In genomic region chr10:77605368-77605767, GRCm38 (mm10) we compare ENCODE assay signal across 8 mouse cellular contexts. TPM values are rescaled to one million over a fixed set of nuclear protein-coding genes. Genes with fewer than 3 reads are reported as not detected.
DNase-seq lines count a peak whose midpoint lies in the region; ATAC-seq and TF ChIP-seq lines count a peak whose summit lies in the region.

No protein-coding gene starts in this region.

- 0 out of 2 replicates have a peak, but pooled peaks cover 4% of the 10 kb centered on the region for H3K9me3 ChIP-seq in heart, embryonic 12.5 days (replicated peaks)
- no peaks in the 10 kb centered on the region; the same call in 1 of the 2 replicates for H3K9me3 ChIP-seq in neural tube, embryonic 11.5 days (ENCODE audit: control insufficient read depth, low read length)

- intact Hi-C loops in heart, adult 2 months (cut with DNase I): loop anchor here (2.0 kb wide), 1 partner anchor 15 kb away; no protein-coding TSS in a partner anchor
- intact Hi-C loops in heart, postnatal 25 days (cut with DNase I): loop anchor here (2.0 kb wide), 1 partner anchor 19 kb away; no protein-coding TSS in a partner anchor

- no peak for TF ChIP-seq POLR2A in heart, adult 2 months (IDR thresholded peaks at IDR 0.05; ENCODE audit: insufficient read depth, low read depth, low read length)
- TF ChIP-seq POLR2A in brain, embryonic 14.5 days (IDR thresholded peaks at IDR 0.05; ENCODE audit: borderline replicate concordance, extremely low read depth, insufficient read depth, insufficient read length, poor library complexity, severe bottlenecking): no peak
- no peak for TF ChIP-seq POLR2A in liver, adult 2 months (IDR thresholded peaks at IDR 0.05; ENCODE audit: extremely low read depth, insufficient read depth, low read length)

- H3K4me3 ChIP-seq in heart, adult 2 months: peak overlapping the region; percentile 96; the same call in 1 of the 2 replicates
- peak overlapping the region; percentile 86 for H3K4me3 ChIP-seq in heart, embryonic 12.5 days
- no peak overlapping the region for H3K4me3 ChIP-seq in liver, adult 2 months (ENCODE audit: insufficient read depth, low read depth, low read length)
- H3K4me3 ChIP-seq in neural tube, embryonic 11.5 days (ENCODE audit: low read depth, low read length): peak overlapping the region; percentile 79

- no peak overlapping the region for H3K9ac ChIP-seq in heart, adult 2 months (ENCODE audit: low read depth, low read length)
- no peak overlapping the region for H3K9ac ChIP-seq in heart, embryonic 12.5 days
- H3K9ac ChIP-seq in liver, adult 2 months (ENCODE audit: low read depth, low read length): no peak overlapping the region
- no peak overlapping the region for H3K9ac ChIP-seq in neural tube, embryonic 11.5 days (ENCODE audit: low read length)

- H3K27ac ChIP-seq in heart, adult 2 months: peak overlapping the region; percentile 99
- H3K27ac ChIP-seq in heart, embryonic 12.5 days (ENCODE audit: poor library complexity, severe bottlenecking): peak overlapping the region; percentile 98
- peak overlapping the region; percentile 92 for H3K27ac ChIP-seq in liver, adult 2 months (replicated peaks; ENCODE audit: insufficient read depth, low read depth, low read length)
- H3K27ac ChIP-seq in neural tube, embryonic 11.5 days (ENCODE audit: low read depth, low read length): peak overlapping the region; percentile 91; the same call in 1 of the 2 replicates

- no peaks in the 10 kb centered on the region for H3K27me3 ChIP-seq in heart, adult 2 months (ENCODE audit: control insufficient read depth, insufficient read depth, low read length)
- no peaks in the 10 kb centered on the region for H3K27me3 ChIP-seq in heart, embryonic 12.5 days (replicated peaks)
- H3K27me3 ChIP-seq in liver, adult 2 months (ENCODE audit: control insufficient read depth, insufficient read depth, low read length): no peaks in the 10 kb centered on the region
- H3K27me3 ChIP-seq in neural tube, embryonic 11.5 days (ENCODE audit: control insufficient read depth, insufficient read depth, low read length): no peaks in the 10 kb centered on the region

- H3K36me3 ChIP-seq in heart, adult 2 months (ENCODE audit: control insufficient read depth, insufficient read depth, low read length): no peaks in the 10 kb centered on the region; the same call in 1 of the 2 replicates
- peaks cover 16% of the 10 kb centered on the region for H3K36me3 ChIP-seq in heart, embryonic 12.5 days
- no peaks in the 10 kb centered on the region for H3K36me3 ChIP-seq in liver, adult 2 months (ENCODE audit: control insufficient read depth, insufficient read depth, low read length)
- peaks cover 2% of the 10 kb centered on the region; the same call in 1 of the 2 replicates for H3K36me3 ChIP-seq in neural tube, embryonic 11.5 days (ENCODE audit: control insufficient read depth, insufficient read depth, low read length)

- DNase-seq in heart, adult 2 months: peak in 1 of 2 experiments; percentile 30
- no peak for DNase-seq in heart, postnatal 25 days (ENCODE audit: low spot score)
- DNase-seq in brain, embryonic 14.5 days (ENCODE audit: low read depth): peak; percentile 57
- peak; percentile 50 for DNase-seq in liver, adult 2 months (ENCODE audit: extremely low read depth, low read depth, low spot score)
- DNase-seq in neural tube, embryonic 11.5 days (ENCODE audit: low spot score): peak; percentile 43
- no peak for DNase-seq in right cerebral cortex, postnatal 4 days
- DNase-seq in right cerebral cortex, postnatal 14 days: no peak

- no peak for ATAC-seq in heart, embryonic 12.5 days (ENCODE audit: insufficient number of reproducible peaks, low FRiP score)
- no peak for ATAC-seq in neural tube, embryonic 11.5 days (ENCODE audit: insufficient read depth, low FRiP score, low TSS enrichment)

- H3K4me1 ChIP-seq in heart, adult 2 months (ENCODE audit: control insufficient read depth, insufficient read depth, low read length): peaks cover 9% of the 10 kb centered on the region
- H3K4me1 ChIP-seq in heart, embryonic 12.5 days (replicated peaks): peaks cover 24% of the 10 kb centered on the region
- H3K4me1 ChIP-seq in liver, adult 2 months (ENCODE audit: control insufficient read depth, insufficient read depth, low read length): peaks cover 13% of the 10 kb centered on the region
- H3K4me1 ChIP-seq in neural tube, embryonic 11.5 days (ENCODE audit: control insufficient read depth, insufficient read depth, low read length): peaks cover 8% of the 10 kb centered on the region; the same call in 1 of the 2 replicates

- H3K79me2 ChIP-seq in heart, adult 2 months (replicated peaks; ENCODE audit: control insufficient read depth, insufficient read depth, low read length): peaks cover 2% of the 10 kb centered on the region
- peaks cover 16% of the 10 kb centered on the region for H3K79me2 ChIP-seq in liver, adult 2 months (ENCODE audit: control insufficient read depth, insufficient read depth, low read length)

- TF ChIP-seq EP300 in heart, adult 2 months (IDR thresholded peaks at IDR 0.05; ENCODE audit: insufficient read depth, low read depth, low read length): no peak

- 9% methylated on average over 1 of the region's 1 CpGs for WGBS in heart, adult 2 months
- WGBS in heart, embryonic 12.5 days: 17% methylated on average over 1 of the region's 1 CpGs
- 3% methylated on average over 1 of the region's 1 CpGs for WGBS in liver, adult 2 months
- 61% methylated on average over 1 of the region's 1 CpGs for WGBS in neural tube, embryonic 11.5 days

- peak; percentile 72 for TF ChIP-seq CTCF in heart, adult 2 months (IDR thresholded peaks at IDR 0.05)
- peak; percentile 53; the same call in 1 of the 2 replicates for TF ChIP-seq CTCF in brain, embryonic 14.5 days (IDR thresholded peaks at IDR 0.05; ENCODE audit: borderline replicate concordance, extremely low read depth, insufficient read depth, insufficient read length)
- peak; percentile 39 for TF ChIP-seq CTCF in liver, adult 2 months (IDR thresholded peaks at IDR 0.05; ENCODE audit: low read depth, low read length)

- peak overlapping the region; percentile 95 for H3K4me2 ChIP-seq in heart, embryonic 12.5 days
- peak overlapping the region; percentile 91 for H3K4me2 ChIP-seq in neural tube, embryonic 11.5 days (ENCODE audit: low read depth)

RNA-seq across cellular contexts. Expression of gene Sumo3, which starts 0.5 kb away (rescaled TPM):
- 10 to 100 TPM; 66.4 to 67.8 TPM for total RNA-seq in heart, adult 2 months (2021)
- polyA plus RNA-seq in heart, adult 2 months (2012; rRNA removed): 122 and 167 TPM in 2 replicates
- 10 to 100 TPM; 54.8 to 61.2 TPM for total RNA-seq in heart, postnatal 25 days (2021)
- 368 and 420 TPM in 2 replicates for polyA plus RNA-seq in brain, embryonic 14.5 days (2012; rRNA removed)
- 177 and 184 TPM in 2 replicates for polyA plus RNA-seq in heart, embryonic 12.5 days (2016; fragmentation: Nextera tagmentation; extraction: Ambion mirVana)
- total RNA-seq in liver, adult 2 months (2014; rRNA removed): 59.6 and 108 TPM in 2 replicates
- polyA plus RNA-seq in liver, adult 2 months (2012; rRNA removed): 170 and 226 TPM in 2 replicates
- 334 and 346 TPM in 2 replicates for polyA plus RNA-seq in neural tube, embryonic 11.5 days (2014; fragmentation: Nextera tagmentation; extraction: Ambion mirVana)

RNA-seq across cellular contexts. Expression of gene Gm49325, which starts 0.6 kb away (rescaled TPM):
- 10 to 100 TPM; 15.5 to 15.8 TPM for total RNA-seq in heart, adult 2 months (2021)
- polyA plus RNA-seq in heart, adult 2 months (2012; rRNA removed): not detected in 2 replicates
- 10 to 100 TPM; 10.3 to 11.7 TPM for total RNA-seq in heart, postnatal 25 days (2021)
- polyA plus RNA-seq in brain, embryonic 14.5 days (2012; rRNA removed): not detected in 2 replicates
- polyA plus RNA-seq in heart, embryonic 12.5 days (2016; fragmentation: Nextera tagmentation; extraction: Ambion mirVana): 14.5 TPM in 1 of 2 replicates, not detected in the other
- 0.47 TPM in 1 of 2 replicates, not detected in the other for total RNA-seq in liver, adult 2 months (2014; rRNA removed)
- not detected in 2 replicates for polyA plus RNA-seq in liver, adult 2 months (2012; rRNA removed)
- 1.4 and 4.8 TPM in 2 replicates for polyA plus RNA-seq in neural tube, embryonic 11.5 days (2014; fragmentation: Nextera tagmentation; extraction: Ambion mirVana)

RNA-seq across cellular contexts. Expression of gene Ube2g2, which starts 16.7 kb away (rescaled TPM):
- 10 to 100 TPM; 74.6 to 80.9 TPM for total RNA-seq in heart, adult 2 months (2021)
- polyA plus RNA-seq in heart, adult 2 months (2012; rRNA removed): 53.5 and 69.7 TPM in 2 replicates
- 10 to 100 TPM; 66.7 to 68.4 TPM for total RNA-seq in heart, postnatal 25 days (2021)
- 56.9 and 57.7 TPM in 2 replicates for polyA plus RNA-seq in brain, embryonic 14.5 days (2012; rRNA removed)
- polyA plus RNA-seq in heart, embryonic 12.5 days (2016; fragmentation: Nextera tagmentation; extraction: Ambion mirVana): 69.5 and 72.8 TPM in 2 replicates
- 21.6 and 22.3 TPM in 2 replicates for total RNA-seq in liver, adult 2 months (2014; rRNA removed)
- polyA plus RNA-seq in liver, adult 2 months (2012; rRNA removed): 30.4 and 34.2 TPM in 2 replicates
- 65.9 and 66.0 TPM in 2 replicates for polyA plus RNA-seq in neural tube, embryonic 11.5 days (2014; fragmentation: Nextera tagmentation; extraction: Ambion mirVana)

RNA-seq across cellular contexts. Expression of gene Pttg1ip, which starts 23.8 kb away (rescaled TPM):
- total RNA-seq in heart, adult 2 months (2021): 100 to 1,000 TPM; 131 to 132 TPM
- polyA plus RNA-seq in heart, adult 2 months (2012; rRNA removed): 119 and 168 TPM in 2 replicates
- total RNA-seq in heart, postnatal 25 days (2021): 100 to 1,000 TPM; 124 to 138 TPM
- polyA plus RNA-seq in brain, embryonic 14.5 days (2012; rRNA removed): 70.0 and 74.8 TPM in 2 replicates
- 103 and 104 TPM in 2 replicates for polyA plus RNA-seq in heart, embryonic 12.5 days (2016; fragmentation: Nextera tagmentation; extraction: Ambion mirVana)
- 146 and 168 TPM in 2 replicates for total RNA-seq in liver, adult 2 months (2014; rRNA removed)
- 218 and 238 TPM in 2 replicates for polyA plus RNA-seq in liver, adult 2 months (2012; rRNA removed)
- polyA plus RNA-seq in neural tube, embryonic 11.5 days (2014; fragmentation: Nextera tagmentation; extraction: Ambion mirVana): 71.4 and 72.1 TPM in 2 replicates

Comparison
In these comparisons a context has a peak if more than half of its experiments do, and no peak if none do; other contexts are left out.
1. DNase-seq: peak in brain, embryonic 14.5 days (single experiment), liver, adult 2 months (single experiment) and neural tube, embryonic 11.5 days (single experiment); none in heart, postnatal 25 days (single experiment), right cerebral cortex, postnatal 4 days (single experiment) and right cerebral cortex, postnatal 14 days (single experiment).
2. Peak in every context shown above with its lines, with median percentiles within 50 percentile points of each other: H3K27ac ChIP-seq and CTCF ChIP-seq.